Mouse (Mus musculus): Measurements from ENCODE around the gene Got1.
"Not testable (repeated sequence)": the region's sequence is repeated elsewhere in the genome, so short reads cannot be mapped to it uniquely, and the experiment has no call there.

Gene Got1

GRCm38 (mm10) chr19:43521362-43521761, 3.0 kb downstream of the Got1 start:
- no peak for DNase-seq

DNA sequence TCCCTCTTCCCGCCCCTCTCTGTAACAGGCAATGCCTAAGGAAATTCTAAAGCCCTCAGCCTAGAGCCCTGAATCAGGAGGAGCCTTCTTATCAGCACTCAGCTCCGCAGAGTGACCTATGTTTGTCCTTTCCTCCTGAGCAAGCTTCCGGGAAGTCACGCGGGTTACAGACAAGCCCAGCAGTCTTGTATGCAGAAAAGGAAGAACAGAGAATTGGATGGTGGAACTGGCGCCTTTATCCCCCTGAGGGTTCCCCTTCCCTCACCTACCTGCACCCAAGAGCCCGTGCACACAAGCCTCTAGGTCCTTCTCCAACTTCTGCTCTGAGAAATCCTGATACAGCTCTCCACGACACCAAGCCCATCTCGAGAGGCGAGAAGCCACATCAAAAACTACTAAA, 4.0 kb downstream of the Got1 start:
- no peak for DNase-seq

- DNase-seq, result no peak
These were observed 5.2 kb downstream of the Got1 start for GRCm38 (mm10) chr19:43519226-43519625.

DNA sequence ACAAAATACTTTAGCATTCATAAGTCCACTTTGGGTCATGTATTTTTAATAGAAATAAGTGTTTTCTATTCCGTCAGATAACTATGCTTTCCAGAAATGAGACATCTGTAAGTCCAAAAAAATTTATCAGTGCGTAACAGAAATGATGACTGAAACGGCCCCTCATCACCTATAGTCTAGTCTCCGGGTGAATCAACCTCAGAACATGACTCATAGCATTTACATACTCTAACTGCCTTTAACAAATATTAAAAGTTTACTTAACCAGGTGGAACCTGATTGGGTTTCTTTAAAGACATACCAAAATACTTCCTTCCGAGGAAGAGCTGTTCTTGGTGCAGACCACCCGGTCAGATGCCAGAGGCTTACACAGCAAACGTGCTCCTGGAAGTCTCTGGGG, 6.1 kb downstream of the Got1 start:
- DNase-seq, result no peak

DNA sequence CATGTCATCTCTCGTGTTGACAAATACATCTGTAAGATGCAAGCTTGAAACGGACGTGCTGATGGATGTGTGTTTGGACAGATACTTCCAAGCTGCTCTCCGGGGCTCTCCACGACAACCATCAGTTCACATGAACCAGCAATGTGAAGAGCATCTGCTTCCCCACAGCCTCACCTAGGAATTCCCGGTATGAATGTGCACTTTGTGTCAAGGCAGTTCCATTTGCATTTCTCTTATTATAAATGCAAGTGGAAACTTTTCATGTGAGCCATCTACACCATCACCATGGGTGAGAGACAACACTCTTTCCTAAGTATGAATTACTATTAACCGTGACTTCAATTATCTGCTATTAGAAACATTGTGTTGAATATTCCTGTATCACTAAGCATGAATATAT, 6.6 kb downstream of the Got1 start:
- no peak for DNase-seq

- DNase-seq, result no peak
These were observed 7.1 kb downstream of the Got1 start for GRCm38 (mm10) chr19:43517320-43517719.

- no peak for DNase-seq
These were observed 7.9 kb downstream of the Got1 start for GRCm38 (mm10) chr19:43516397-43517035.

GRCm38 (mm10) chr19:43515668-43516396, 8.6 kb downstream of the Got1 start:
- DNase-seq, result no peak

DNA sequence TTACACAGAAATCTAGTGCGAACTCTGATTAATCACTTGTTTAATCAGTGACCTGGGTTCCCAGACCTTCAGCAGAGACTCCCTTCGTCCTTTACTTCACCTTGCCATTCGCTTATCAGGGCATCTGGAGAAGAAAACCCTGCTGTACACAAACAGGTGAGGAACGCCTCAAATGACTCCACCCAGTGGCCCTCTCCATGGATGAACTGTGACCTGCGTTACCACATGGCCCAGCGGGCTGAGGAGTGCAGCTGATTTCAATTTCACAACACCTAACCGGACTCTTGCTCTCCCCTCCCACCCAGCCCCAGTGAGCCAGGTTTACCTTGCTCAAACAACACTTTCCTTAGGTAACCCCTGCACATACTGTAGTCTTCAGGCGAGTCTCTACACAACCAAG, 10.5 kb downstream of the Got1 start:
- no peak for DNase-seq

- peak in 1 of 2 experiments; percentile 27 for DNase-seq
These were observed 12.5 kb downstream of the Got1 start for GRCm38 (mm10) chr19:43511621-43512620.

- DNase-seq, result no peak
These were observed 13.8 kb downstream of the Got1 start for GRCm38 (mm10) chr19:43510436-43511220.

DNA sequence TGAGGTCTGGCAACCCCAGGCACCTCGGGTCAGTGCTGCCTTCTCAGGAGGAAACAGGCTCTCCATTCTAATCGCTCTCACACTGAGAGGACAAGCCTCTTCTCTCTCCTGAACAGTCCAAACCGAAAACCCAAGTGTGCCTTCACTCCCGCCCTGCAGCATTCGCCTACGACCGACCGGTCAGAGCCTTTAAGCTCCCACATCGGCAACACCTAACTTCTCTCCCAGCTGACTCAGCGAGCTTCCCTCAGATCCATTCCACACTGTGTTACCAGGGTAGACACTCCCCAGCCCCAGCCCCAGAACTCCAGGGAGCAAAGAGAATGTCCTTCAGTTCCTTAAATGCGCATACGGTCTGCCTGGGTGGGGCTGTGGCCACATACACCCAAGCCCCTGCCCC, 19.0 kb downstream of the Got1 start:
- no peak for DNase-seq

GRCm38 (mm10) chr19:43503593-43503992, 20.8 kb downstream of the Got1 start:
- DNase-seq, result not testable (repeated sequence)

GRCm38 (mm10) chr19:43502630-43503029, 21.8 kb downstream of the Got1 start:
- no peak for DNase-seq

- DNase-seq, result no peak
These were observed 25.5 kb downstream of the Got1 start for GRCm38 (mm10) chr19:43498874-43499273.

GRCm38 (mm10) chr19:43497440-43497839, 27.0 kb downstream of the Got1 start:
- no peak for DNase-seq

DNA sequence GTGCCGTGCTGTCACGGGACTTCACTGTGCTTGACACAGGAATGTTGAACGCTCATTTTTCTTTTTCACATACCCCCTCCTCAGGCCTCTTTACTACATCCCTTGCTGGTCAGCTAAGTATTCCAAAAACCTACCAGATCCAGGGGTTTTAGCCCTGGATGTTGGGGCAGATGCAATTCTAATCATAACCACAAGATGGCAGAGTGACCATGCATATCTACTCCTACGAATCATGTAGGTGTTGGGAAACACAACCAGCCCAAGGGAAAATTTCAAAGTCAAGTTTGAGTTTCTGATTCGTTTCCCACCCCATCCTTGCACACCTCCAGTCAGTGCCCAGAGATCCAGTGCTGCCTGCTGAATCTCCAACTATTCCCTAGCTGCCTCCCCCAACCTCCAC, 28.6 kb downstream of the Got1 start:
- peak; percentile 59 to 66 for DNase-seq

- DNase-seq, result no peak
These were observed 29.5 kb downstream of the Got1 start for GRCm38 (mm10) chr19:43494914-43495313.

DNA sequence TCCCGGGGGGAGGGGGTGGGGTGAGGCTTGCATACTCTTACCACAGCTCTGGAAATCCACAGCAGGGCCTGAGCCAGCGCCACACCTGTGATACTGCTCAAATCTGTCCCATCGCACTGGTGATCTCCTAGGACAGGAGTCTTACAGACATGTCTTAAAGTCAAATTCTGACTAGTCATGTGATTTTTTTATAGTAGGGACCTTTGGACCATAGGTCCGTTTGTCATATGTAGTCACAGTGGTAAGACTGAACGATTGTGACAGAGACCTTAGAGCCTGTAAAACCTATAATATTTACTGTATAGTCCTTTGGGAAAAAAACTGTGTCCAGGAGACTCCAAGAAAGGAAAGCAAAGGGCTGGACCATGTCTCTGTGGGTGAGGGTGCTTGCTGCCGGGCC, 30.5 kb downstream of the Got1 start:
- no peak for DNase-seq

DNA sequence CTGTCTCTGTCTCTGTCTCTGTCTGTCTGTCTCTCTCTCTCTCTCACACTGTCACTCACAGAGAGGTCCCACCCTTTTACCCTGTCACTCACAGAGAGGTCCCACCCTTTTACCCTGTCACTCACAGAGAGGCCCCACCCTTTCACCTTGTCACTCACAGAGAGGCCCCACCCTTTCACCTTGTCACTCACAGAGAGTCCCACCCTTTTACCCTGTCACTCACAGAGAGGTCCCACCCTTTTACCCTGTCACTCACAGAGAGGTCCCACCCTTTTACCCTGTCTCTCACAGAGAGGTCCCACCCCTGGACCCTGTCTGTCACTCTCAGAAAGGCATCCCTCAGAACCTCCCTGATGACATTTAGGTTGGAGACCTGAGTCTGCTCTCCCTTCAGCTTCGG, 31.1 kb downstream of the Got1 start:
- DNase-seq, result not testable (repeated sequence)

GRCm38 (mm10) chr19:43487429-43487828, 37.0 kb downstream of the Got1 start:
- DNase-seq, result peak in 1 of 2 experiments; percentile 22

GRCm38 (mm10) chr19:43480512-43480911, 43.9 kb downstream of the Got1 start:
- no peak for DNase-seq
